Mouse (Mus musculus): ENCODE results near the gene Dse. TPM values are rescaled to one million over a fixed set of nuclear protein-coding genes. Genes with fewer than 3 reads are reported as not detected.
"Not testable (repeated sequence)": the region's sequence is repeated elsewhere in the genome, so short reads cannot be mapped to it uniquely, and the experiment has no call there.

The Dse gene
- total RNA-seq (2014; fragmentation: Nextera tagmentation) (1.5 TPM in 1 of 2 replicates, not detected in the other), total RNA-seq (2017) (0.99 and 1.1 TPM in 2 replicates)

GRCm38 (mm10) chr10:34207503-34207850 lies at the start of gene Dse:
Dse (minus strand) TSS chr10:34207715.
- ATAC-seq (replicated peaks; ENCODE audit: poor library complexity, severe bottlenecking), result no peak

GRCm38 (mm10) chr10:34252833-34253232 lies 45.3 kb upstream of the Dse start:
- ATAC-seq (replicated peaks; ENCODE audit: poor library complexity, severe bottlenecking), result not testable (repeated sequence)

- ATAC-seq (replicated peaks; ENCODE audit: poor library complexity, severe bottlenecking), result peak; percentile 95
Measured at GRCm38 (mm10) chr10:34249594-34249993, 42.1 kb upstream of the Dse start.

- ATAC-seq (replicated peaks; ENCODE audit: poor library complexity, severe bottlenecking), result no peak
Measured at GRCm38 (mm10) chr10:34247757-34248156, 40.2 kb upstream of the Dse start.

GRCm38 (mm10) chr10:34246106-34246505 lies 38.6 kb upstream of the Dse start:
- ATAC-seq (replicated peaks; ENCODE audit: poor library complexity, severe bottlenecking), result no peak

- peak; percentile 49 for ATAC-seq (replicated peaks; ENCODE audit: poor library complexity, severe bottlenecking)
Measured at GRCm38 (mm10) chr10:34244745-34245144, 37.2 kb upstream of the Dse start.

GRCm38 (mm10) chr10:34238536-34238935 lies 31.0 kb upstream of the Dse start:
- ATAC-seq (replicated peaks; ENCODE audit: poor library complexity, severe bottlenecking), result no peak

- ATAC-seq (replicated peaks; ENCODE audit: poor library complexity, severe bottlenecking), result no peak
Measured at GRCm38 (mm10) chr10:34236569-34236968, 29.1 kb upstream of the Dse start.

- ATAC-seq (replicated peaks; ENCODE audit: poor library complexity, severe bottlenecking), result peak; percentile 91
Measured at GRCm38 (mm10) chr10:34235384-34235783, 27.9 kb upstream of the Dse start.

- peak; percentile 50 for ATAC-seq (replicated peaks; ENCODE audit: poor library complexity, severe bottlenecking)
Measured at GRCm38 (mm10) chr10:34233931-34234745, 26.6 kb upstream of the Dse start.

GRCm38 (mm10) chr10:34233418-34233817 lies 25.9 kb upstream of the Dse start:
- no peak for ATAC-seq (replicated peaks; ENCODE audit: poor library complexity, severe bottlenecking)

GRCm38 (mm10) chr10:34230121-34230675 lies 22.7 kb upstream of the Dse start:
- no peak for ATAC-seq (replicated peaks; ENCODE audit: poor library complexity, severe bottlenecking)

GRCm38 (mm10) chr10:34229491-34229890 lies 22.0 kb upstream of the Dse start:
- no peak for ATAC-seq (replicated peaks; ENCODE audit: poor library complexity, severe bottlenecking)

- ATAC-seq (replicated peaks; ENCODE audit: poor library complexity, severe bottlenecking), result no peak
Measured at GRCm38 (mm10) chr10:34223660-34224059, 16.1 kb upstream of the Dse start.

GRCm38 (mm10) chr10:34221909-34222620 lies 14.6 kb upstream of the Dse start:
- ATAC-seq (replicated peaks; ENCODE audit: poor library complexity, severe bottlenecking), result peak; percentile 46

GRCm38 (mm10) chr10:34218191-34218590 lies 10.7 kb upstream of the Dse start:
- ATAC-seq (replicated peaks; ENCODE audit: poor library complexity, severe bottlenecking), result no peak

GRCm38 (mm10) chr10:34215667-34216066 lies 8.2 kb upstream of the Dse start:
- peak; percentile 89 for ATAC-seq (replicated peaks; ENCODE audit: poor library complexity, severe bottlenecking)

- peak; percentile 65 for ATAC-seq (replicated peaks; ENCODE audit: poor library complexity, severe bottlenecking)
Measured at GRCm38 (mm10) chr10:34209951-34210350, 2.4 kb upstream of the Dse start.

GRCm38 (mm10) chr10:34208031-34208430 lies 516 bp upstream of the Dse start:
- ATAC-seq (replicated peaks; ENCODE audit: poor library complexity, severe bottlenecking), result peak; percentile 32

GRCm38 (mm10) chr10:34206783-34207502 lies 572 bp downstream of the Dse start:
- ATAC-seq (replicated peaks; ENCODE audit: poor library complexity, severe bottlenecking), result peak; percentile 43

- peak; percentile 83 for ATAC-seq (replicated peaks; ENCODE audit: poor library complexity, severe bottlenecking)
Measured at GRCm38 (mm10) chr10:34206436-34206782, 1.1 kb downstream of the Dse start.

All from granulocyte monocyte progenitor cell, adult 5-6 weeks (primary cell).